Mouse (Mus musculus) yolk sac, embryonic 10.5 days (tissue): Measurements from ENCODE around the gene Filip1.
"Not testable (repeated sequence)": the region's sequence is repeated elsewhere in the genome, so short reads cannot be mapped to it uniquely, and the experiment has no call there.

Source experiments
- DNase-seq: peaks from one replicate; pipeline ENCODE4 v3.0.0-alpha.2; 2017; ENCODE audit warnings: low spot score

The Filip1 gene

DNA sequence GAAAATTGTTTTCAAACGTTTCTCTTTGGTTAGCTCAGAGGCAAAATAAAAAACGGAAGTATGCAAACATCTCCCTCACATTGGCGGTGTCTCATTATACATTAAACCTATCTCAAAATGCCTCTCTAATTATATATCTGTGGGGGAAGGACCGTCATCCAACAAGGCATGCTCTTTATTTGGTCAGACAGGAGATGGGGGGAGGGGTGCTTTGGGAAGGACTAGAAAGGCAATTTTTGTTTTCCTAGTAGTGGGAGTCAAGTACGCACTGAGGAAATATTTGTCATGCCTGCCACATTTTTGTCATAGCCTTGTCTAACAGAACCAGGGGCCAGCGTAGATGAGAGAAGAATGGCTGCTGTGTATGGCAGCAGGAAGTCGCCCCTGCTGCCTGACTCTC is at the start of gene Filip1:
Filip1 (minus strand) TSS at position 101 of the 400 bp plus-strand sequence.
- DNase-seq, result no peak

DNA sequence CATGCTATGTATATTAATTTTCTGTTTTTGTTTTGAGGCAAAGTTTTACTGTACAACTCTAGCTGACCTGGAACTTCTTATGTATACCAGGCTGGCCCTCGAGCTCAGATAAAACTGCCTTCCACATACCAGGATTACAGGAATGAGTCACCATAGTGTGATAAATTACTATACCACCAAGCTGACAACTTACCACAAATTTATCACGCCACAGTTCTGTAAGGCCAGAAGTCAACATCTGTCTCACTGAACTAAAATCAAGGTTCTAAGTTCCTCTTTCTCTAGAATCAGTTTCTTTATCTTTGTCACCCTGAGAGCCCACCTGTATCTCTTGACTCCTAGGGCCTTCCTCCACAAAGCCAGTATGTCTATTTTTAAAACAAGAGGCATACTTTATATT is 45.0 kb upstream of the Filip1 start:
- no peak for DNase-seq

DNA sequence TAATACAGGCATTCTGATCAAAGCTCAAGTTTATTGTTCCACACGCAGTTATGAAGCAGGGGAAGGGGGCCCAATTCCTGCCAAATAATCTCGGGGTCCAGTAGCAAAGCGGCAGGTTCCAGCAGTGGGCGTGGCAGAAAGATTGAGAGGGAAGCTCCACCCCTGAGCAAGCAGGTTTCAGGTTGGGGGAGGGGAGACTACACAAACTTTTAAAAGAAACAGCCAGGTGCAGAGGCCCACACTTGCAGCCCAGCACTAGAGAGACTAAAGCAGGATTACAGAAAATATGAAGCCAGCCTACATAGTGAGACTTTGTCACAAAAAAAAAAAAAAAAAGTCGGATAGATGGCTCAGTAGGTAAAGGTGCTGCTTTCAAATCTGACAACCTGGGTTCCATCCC is 40.3 kb upstream of the Filip1 start:
- no peak for DNase-seq

DNA sequence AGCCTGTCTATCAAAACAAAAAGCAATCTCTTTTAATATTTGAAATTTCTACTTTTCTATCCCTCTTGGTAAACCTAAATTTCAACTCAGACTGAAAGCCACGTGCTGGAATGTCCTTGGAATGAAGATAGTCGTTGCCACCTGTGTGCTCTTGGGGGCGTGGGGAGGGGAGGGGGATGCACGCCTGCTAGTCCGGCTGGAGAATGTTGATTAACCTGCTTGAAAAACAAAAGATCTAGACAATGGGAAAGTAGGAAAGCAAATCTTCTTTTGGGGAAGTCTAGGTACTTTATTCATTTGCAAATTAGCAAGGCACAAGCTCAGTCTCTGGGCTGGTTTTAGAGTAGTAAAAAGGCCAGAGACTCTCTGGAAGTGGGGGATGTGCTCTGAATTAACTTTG is 36.6 kb upstream of the Filip1 start:
- not testable (repeated sequence) for DNase-seq

DNA sequence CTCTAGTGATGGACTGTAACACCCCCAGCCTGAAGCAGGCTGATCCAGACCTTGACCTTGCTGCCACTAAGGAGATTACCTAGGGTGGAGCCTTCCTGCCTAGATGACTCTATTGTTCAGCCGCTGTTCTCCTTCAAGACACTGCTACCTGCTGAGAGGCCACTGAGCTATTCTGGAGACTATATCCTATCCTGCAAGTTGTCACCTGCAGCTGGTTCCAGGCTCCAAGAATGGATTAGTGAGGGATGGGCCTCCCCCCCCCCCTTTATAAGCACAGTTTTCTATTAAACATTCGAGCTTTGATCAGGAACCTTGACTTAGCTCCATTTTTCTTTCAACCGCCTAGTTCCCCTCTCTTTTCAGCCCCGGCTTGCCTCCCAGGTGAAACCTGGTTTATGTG is 31.6 kb upstream of the Filip1 start:
- DNase-seq, result not testable (repeated sequence)

DNA sequence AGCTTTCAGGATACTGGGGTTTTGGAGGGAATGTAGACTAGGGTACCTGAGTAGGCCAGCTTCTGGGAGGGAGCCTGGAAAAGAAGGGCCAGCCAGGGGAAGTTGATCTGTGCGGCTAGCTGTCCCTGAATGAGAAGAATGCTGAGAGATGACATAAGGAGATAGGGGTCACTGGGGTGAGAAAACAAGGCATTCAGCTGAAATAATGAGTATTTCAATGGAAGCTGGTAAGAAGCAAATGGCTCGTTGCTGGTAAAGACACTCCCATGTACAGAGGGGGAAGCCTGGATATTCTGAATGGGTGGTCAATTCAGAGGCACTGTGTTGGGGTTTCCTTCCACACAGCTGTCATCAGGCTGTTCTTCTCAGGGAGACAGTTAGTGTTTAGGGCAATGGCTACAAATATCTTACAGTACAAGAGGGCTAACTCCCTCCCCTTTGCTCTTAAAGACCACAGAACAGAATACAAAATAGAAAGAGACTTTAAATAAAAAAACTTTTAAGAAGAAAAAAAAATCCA is 26.7 kb upstream of the Filip1 start:
- no peak for DNase-seq

DNA sequence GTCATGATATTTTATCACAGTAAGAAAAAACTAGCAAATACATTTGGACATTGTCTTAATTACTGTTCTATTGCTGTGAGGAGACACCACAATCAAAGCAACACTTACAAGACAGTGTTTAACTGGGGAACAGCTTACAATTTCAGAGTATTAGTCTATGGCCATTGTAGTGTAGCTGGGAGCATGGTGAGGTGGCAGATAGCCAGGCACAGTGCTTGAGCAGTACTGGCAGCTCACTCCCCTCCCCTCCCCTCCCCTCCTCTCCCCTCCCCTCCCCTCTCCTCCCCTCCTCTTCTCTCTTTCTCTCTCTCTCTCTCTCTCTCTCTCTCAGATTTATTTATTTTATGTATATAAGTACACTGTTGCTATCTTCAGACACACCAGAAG is 25.3 kb upstream of the Filip1 start:
- DNase-seq, result no peak

DNA sequence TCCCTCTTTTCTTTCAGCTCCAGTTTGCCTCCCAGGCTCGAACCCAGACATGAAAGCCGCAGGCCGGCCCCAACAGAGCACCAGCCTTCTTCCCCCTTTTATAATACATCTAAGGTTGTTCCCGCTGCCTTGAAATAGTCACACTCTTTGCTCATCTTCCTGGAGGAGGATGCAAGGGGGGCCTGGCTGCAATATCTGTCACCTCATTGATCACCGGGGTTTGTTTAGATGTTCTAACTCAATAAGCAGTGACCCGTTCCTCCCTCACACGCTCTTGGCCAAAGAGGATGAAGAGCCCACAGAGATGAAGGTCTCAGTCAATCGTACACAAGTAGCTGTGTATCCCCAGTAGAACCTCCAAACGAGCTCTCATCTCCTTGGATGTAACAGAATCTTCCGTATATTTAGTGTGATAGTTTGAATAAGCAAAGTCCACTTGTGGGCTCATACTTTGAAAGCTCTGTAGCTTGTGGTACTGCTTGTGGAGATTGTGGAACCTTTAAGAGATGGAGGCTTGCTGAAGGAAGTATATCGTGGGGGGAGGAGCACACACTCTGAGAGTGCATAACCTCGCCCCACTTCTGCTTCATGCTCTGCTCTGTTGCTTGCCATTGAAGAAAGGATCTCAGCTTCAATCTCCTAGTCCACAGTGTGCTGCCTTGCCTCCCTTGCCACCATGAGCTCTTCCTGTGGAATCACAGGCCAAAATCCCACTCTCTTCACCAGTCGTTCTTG is 24.8 kb upstream of the Filip1 start:
- DNase-seq, result no peak

DNA sequence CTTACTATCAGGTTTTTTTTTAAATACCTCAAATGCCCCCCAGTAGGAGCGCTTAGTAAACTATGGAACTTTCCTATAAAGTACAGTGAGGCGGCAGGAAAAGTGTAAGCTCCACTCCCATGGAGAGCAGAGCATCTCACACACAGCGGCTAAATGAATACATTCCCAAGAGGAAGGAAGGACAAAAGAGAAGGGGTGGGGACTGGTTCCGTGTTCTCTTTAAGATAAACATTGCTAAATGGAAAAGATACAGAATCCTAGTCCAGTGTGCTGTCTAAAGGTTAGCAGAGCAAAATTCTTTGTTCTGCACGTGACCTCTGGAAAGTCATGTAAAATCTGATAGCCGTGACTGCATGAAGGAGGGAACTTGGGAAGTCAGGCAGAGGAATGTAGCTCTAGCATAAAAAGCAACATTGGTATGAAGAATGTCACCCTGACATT is 13.9 kb upstream of the Filip1 start:
- DNase-seq, result no peak

DNA sequence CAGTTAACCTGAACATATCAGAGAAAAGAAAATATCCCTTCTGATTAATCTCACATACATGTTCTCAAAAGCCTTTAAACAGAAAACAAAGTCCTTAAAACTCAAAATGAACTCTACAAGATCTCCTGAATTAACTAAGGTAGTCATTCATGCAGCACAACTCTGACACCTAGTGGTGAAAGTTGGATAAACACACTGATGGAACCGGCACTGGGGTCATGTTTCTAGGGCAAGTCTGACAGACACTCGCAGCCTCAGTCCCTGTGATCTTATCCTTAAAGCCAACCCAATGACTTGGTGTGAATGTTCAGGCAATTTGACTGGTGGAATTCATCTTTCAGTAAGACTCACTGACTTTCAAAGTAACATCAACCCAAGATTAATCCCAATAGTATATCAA is 13.4 kb upstream of the Filip1 start:
- DNase-seq, result peak; percentile 66

DNA sequence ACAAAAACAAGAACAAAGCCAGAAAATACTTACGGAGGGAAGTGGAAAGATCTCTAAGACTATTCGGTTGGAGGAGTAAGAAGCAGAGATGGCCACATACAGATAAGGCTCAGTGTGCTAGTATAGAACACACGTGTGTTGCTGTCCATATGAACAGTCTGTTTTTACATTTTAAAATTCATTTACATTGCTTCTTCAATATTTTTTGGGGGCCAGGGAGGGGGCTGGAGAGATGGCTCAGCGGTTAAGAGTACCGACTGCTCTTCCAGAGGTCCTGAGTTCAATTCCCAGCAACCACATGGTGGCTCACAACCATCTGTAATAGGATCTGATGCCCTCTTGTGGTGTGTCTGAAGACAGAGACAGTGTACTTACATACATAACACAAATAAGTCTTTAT is 12.7 kb upstream of the Filip1 start:
- not testable (repeated sequence) for DNase-seq

DNA sequence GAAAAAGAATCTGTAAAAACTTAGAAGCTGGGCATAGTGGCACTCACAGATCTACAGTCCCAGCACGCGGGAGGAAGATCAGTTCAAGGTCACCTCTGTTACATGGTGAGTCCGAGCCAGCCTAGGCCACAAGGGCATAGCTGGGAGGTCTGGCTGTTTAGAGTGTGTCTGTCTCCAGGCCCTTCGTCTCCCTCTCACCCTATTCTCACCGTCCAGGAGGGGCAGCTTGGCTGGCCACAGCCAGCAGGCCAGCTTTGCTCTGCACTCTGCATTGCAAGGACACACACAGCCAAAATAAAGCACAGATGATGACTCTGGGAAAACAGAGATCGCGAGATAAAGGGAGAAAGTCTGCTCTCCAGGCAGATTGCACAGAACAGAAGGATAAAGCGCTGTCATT is 10.2 kb upstream of the Filip1 start:
- no peak for DNase-seq

DNA sequence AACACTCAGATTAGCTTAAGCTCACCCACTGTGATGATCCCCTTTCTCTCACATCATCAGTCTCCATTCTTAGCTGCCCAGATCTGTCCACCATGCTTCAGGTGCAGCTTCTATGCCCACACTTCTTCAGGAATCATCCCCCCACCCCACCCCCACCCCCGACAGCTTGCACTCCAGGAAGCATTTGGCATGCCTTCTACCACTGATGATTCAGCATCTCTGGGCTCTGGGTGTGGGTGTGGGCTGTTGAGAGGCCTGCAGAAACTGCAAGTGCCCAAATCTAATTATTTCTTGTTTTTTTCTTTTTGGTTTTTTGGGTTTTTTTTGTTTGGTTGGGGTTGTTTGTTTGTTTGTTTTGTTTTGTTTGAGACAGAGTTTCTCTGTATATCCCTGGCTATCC is 9.0 kb upstream of the Filip1 start:
- no peak for DNase-seq

DNA sequence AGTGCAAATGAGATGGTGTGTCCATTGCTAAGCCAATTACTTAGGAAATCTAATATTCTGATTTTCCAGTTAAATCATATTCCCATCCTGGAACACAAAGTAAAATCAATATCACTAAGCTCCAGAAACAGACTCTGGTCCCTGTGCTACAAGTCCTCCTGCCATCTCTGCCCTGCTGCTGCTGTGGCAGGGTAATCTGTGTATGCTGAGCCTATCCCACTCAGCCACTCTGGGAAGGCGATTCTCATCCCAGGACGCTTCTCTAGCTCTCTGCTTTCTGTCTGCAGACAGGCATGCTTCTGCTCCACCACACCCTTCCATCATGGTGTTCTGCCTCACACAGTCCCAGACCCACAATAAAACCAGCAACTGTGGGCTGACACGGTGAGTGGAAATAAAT is 7.8 kb upstream of the Filip1 start:
- no peak for DNase-seq

DNA sequence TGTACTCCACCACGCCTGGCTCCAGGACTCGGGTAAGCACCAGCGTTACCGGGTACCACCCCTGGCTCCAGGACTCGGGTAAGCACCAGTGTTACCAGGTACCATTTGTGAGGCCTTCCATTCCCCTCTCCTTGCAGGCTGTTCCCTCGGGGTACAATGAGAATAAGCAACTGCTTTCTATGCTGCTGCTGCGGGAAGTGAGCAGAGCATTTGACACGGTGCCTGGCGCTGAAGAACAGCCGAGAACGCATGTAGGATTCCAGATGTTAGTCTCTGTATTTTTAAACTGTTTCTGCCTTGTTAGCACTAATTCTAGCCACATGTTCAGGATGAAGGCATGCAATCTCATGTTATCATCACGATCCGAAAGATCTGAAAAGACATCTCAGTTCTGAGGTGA is 635 bp downstream of the Filip1 start:
- no peak for DNase-seq

DNA sequence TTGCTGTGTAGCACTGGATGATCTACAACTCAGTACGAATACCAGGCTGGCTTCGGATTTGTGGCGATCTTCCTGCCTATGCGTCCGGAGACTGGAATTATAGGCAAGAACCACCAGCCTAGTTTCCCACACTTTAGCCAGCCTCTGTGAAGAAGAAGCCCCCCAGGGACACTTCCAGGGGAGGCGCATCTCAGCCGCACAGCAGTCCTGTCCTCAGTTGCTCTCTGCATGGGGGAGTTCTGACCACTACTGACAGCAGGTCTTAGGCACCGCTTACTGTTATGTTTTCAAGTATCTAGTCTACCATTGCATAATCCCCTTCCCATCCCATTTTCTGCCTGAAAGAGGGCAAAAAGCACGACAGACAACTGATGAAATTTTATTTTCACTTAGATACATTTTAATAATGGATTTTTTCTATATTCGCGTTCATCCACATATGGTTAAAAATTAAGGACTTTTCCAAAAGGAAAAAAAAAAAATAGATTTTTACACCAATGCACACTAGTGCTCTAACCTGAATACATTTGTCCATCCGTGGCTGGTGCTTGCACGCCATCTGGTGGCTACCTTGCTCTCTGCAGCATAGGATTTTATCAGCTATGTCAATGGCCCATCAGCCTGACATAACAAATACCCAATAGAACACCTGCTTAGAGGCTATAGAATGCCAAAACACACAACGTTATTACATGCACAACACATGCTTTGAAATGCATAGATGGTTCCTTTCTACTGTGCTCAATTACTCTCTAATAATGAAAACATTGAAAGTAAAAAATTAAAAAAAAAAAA is 10.1 kb downstream of the Filip1 start:
- peak; percentile 49 for DNase-seq

DNA sequence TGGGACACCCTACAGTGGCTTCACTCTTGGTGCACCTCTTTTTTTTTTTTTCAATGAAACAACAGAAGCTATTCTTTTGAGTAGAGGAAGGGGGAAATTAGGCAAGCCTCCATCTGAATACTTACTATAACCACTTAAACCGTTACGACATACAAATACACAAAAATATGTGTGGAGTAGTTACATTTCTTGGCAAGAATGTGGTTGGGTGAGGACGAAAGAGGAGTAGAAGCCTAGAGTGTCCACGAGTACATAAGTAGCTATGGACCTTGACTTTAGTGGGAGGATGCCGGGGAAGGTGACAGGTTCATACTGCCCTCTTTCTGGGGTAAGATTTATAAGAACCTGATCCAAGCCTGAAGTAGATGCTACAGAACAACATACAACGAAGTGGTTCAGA is 15.4 kb downstream of the Filip1 start:
- no peak for DNase-seq

DNA sequence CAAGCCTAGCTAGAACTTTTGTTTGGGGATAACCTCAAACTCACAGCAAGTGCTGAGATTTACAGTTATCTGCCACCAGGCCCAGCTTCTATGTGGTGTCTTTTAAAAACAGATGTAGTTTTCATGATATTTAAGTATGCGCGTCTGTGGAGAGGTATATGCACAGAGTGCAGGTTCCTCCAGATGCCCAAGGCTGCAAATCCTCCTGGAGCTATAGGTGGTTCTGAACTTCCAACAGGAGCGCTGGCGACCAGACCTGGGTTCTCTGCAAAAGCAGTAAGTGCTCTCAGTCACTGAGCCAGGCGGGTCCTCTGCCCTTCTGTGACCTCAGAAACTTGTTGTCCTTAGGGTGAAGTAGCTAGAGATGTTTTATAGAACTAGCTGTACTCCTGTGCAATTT is 18.4 kb downstream of the Filip1 start:
- no peak for DNase-seq

DNA sequence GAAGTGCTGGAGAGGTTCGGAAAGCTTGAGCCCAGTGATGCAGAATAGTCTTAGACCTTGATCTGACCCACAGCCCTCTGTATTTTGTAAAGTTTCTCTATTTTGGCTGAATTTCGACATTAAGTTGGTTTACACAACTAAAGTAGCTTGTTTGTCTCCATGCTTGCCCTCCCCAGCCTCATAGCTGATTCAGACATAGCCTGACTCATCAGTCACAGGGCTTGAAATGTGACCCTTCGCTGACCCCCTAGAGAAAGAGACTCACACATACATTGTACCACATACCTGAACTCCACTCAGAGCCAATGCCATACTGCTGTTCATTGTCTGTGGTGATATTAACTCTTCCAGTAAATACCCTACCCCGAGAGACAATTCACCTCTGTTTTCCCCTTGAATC is 19.6 kb downstream of the Filip1 start:
- no peak for DNase-seq

DNA sequence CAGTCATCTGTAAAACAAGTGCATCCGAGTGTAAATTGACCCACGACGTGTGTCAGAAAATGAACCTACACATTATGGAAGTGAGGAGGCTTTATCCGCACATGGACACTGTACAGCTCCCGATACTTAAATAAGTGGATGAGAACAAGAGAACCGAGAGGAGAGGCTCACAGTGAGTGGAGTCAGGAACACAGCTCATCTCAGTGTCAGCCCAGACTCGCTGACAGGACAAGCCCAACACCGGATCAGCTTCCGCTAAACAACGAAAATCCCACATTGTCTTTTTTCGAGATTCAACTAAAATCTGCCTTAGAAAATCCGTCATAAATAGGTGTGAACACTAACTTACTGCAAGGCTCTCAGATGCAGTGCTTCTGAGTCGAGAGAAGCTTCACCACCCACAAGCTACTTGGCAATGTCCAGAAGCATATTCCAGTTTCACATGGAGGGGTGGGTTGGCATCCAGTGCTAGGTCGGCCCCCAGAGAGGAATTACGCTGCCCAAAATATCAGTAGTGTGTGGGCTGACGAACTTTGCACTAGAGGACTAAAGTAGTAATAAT is 22.1 kb downstream of the Filip1 start:
- DNase-seq, result no peak

DNA sequence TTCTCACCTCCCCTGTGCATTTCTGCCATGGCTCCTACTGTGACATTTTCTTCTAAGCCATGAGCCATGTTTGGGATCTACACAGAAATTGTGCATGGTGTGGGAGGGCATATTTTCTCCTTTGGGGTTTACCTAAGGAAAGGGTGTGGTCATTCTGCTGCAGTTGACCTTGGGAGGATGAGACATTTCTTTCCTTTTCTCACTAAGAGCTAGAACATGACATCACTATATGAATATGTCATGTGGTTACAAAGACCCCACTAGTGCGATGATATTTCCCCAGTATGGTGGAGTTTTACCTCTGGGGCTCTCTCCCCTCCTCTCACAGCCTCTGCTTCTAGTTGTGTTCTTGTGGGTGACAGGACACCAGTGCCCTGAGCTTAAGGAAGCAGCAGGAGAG is 22.9 kb downstream of the Filip1 start:
- no peak for DNase-seq

DNA sequence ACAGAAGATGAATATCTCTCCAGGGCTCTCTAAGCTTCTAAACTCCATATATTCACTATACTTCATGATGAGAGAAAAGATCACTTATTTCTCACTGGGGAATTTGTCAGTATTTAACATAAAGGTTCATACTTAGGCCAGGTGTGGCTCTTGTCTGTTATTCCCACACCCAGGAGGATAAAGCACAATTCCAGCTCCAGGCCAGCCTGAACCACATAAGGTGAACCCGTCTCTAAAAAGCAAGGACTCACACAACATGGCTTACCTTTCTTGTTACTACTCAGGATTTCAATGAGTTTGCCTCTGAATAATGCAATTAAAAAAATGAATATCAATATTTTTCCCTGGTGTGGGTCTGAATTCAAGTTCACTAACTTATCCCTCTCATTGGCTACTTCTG is 23.6 kb downstream of the Filip1 start:
- no peak for DNase-seq

DNA sequence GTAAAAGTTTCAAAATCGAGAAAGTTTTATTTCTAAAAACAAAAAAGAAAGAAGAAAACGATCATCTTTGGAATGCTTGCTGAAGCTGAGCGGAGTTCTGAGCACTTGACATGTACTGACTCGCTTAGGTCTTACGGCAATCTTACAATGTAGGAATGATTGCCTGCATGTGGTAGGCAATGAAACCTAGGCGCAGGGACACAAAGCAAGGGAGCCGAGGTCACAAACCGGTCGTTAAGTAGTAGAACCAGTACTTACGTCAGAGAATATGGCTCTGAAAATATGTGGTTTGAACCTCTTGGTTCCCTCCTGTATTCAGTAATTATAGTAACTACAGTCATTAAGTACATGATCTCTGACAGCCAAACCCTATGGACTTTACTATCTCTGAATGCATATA is 29.4 kb downstream of the Filip1 start:
- no peak for DNase-seq
